Mouse (Mus musculus) CH12.LX (cell line): ENCODE measurements around the gene Fez2. TPM values are rescaled to one million over a fixed set of nuclear protein-coding genes. Genes with fewer than 3 reads are reported as not detected.

ENCODE experiments used
- DNase-seq: peaks from one replicate; pipeline ENCODE4 v3.0.0-alpha.2; 2013; ENCODE audit errors: extremely low read depth
- H3K27ac ChIP-seq: 2 replicates; pipeline ENCODE4 v1.5.1; 2012; ENCODE audit warnings: low read depth, mild to moderate bottlenecking, control low read depth, moderate library complexity; ENCODE audit not compliant: insufficient read depth
- H3K27me3 ChIP-seq: replicated peaks from 2 replicates; pipeline ENCODE3; 2012; ENCODE audit warnings: inconsistent platforms
- H3K36me3 ChIP-seq, 2 experiments: replicated peaks in 1 of 2; 2 replicates each; pipeline versions ENCODE3 to v1.6.1; 2012; ENCODE audit warnings: inconsistent platforms in 1 of 2, low read length in 1 of 2, mild to moderate bottlenecking in 1 of 2, mixed read lengths in 1 of 2, moderate library complexity in 1 of 2; ENCODE audit not compliant: control insufficient read depth in 1 of 2, insufficient read depth in 1 of 2
- H3K4me1 ChIP-seq, 2 experiments: 2 replicates each; pipeline ENCODE4 v1.6.1; 2012; ENCODE audit warnings: inconsistent platforms in 1 of 2, moderate library complexity in 1 of 2; ENCODE audit not compliant: insufficient read depth in 2 of 2, control insufficient read depth in 1 of 2
- H3K4me2 ChIP-seq: 2 replicates; pipeline ENCODE4 v1.6.1; 2012; ENCODE audit warnings: low read depth, mild to moderate bottlenecking, control low read depth; ENCODE audit not compliant: poor library complexity, insufficient read depth, severe bottlenecking
- H3K4me3 ChIP-seq, 3 experiments: fragments of 150-350 bp in 1 of 3; sonication (generic) in 1 of 3; replicated peaks in 1 of 3; 2 replicates each; pipeline versions ENCODE3 to v1.5.1; 2011 to 2012; ENCODE audit warnings: low read depth in 2 of 3, low read length in 2 of 3, mild to moderate bottlenecking in 2 of 3, moderate library complexity in 2 of 3, control low read depth in 1 of 3, improper control_type of control experiment in 1 of 3, inconsistent platforms in 1 of 3, mixed read lengths in 1 of 3; ENCODE audit not compliant: poor library complexity in 1 of 3
- H3K79me2 ChIP-seq: replicated peaks from 2 replicates; pipeline ENCODE4 v1.6.1; 2012; ENCODE audit warnings: mild to moderate bottlenecking, moderate library complexity; ENCODE audit not compliant: control insufficient read depth, poor library complexity, insufficient read depth, severe bottlenecking; ENCODE audit errors: extremely low read depth
- H3K9ac ChIP-seq: 2 replicates; pipeline ENCODE4 v1.6.1; 2012; ENCODE audit warnings: low read depth, mild to moderate bottlenecking, control low read depth, moderate library complexity; ENCODE audit not compliant: insufficient read depth
- H3K9me3 ChIP-seq: replicated peaks from 2 replicates; pipeline ENCODE3; 2012; ENCODE audit warnings: low read length, inconsistent platforms, mixed read lengths
- CHD2 ChIP-seq: IDR thresholded peaks from 2 replicates; pipeline ENCODE4 v1.6.1; 2011; ENCODE audit warnings: low read length, improper control_type of control experiment
- CTCF ChIP-seq, 2 experiments: IDR thresholded peaks in 1 of 2; conservative IDR thresholded peaks in 1 of 2; 2 replicates each; pipeline ENCODE4 v1.5.1; 2011 to 2012; ENCODE audit warnings: low read depth in 2 of 2, low read length in 2 of 2, improper control_type of control experiment in 1 of 2, inconsistent platforms in 1 of 2, mild to moderate bottlenecking in 1 of 2, moderate library complexity in 1 of 2
- E2F4 ChIP-seq: IDR thresholded peaks from 2 replicates; pipeline ENCODE4 v1.6.1; 2011; ENCODE audit warnings: low read depth, low read length, improper control_type of control experiment; ENCODE audit not compliant: insufficient replicate concordance
- ELF1 ChIP-seq: IDR thresholded peaks from 2 replicates; pipeline ENCODE4 v1.6.1; 2014; ENCODE audit warnings: low read depth, mild to moderate bottlenecking, inconsistent platforms, low read length, improper control_type of control experiment
- EP300 ChIP-seq: IDR thresholded peaks from 2 replicates; pipeline ENCODE4 v1.6.1; 2011; ENCODE audit warnings: low read length, improper control_type of control experiment
- ETS1 ChIP-seq: conservative IDR thresholded peaks from 2 replicates; pipeline ENCODE4 v1.6.1; 2012; ENCODE audit warnings: low read depth, mild to moderate bottlenecking, inconsistent platforms, low read length, improper control_type of control experiment, moderate library complexity
- GABPA ChIP-seq: IDR thresholded peaks from 2 replicates; pipeline ENCODE4 v1.6.1; 2012; ENCODE audit warnings: low read depth, low read length, improper control_type of control experiment, inconsistent platforms; ENCODE audit not compliant: insufficient replicate concordance
- HCFC1 ChIP-seq: IDR thresholded peaks from 2 replicates; pipeline ENCODE4 v1.6.1; 2012; ENCODE audit warnings: low read depth, mild to moderate bottlenecking, inconsistent platforms, low read length, improper control_type of control experiment
- JUND ChIP-seq: conservative IDR thresholded peaks from 2 replicates; pipeline ENCODE4 v1.6.1; 2011; ENCODE audit warnings: low read depth, low read length, improper control_type of control experiment
- KAT2A ChIP-seq: IDR thresholded peaks from 2 replicates; pipeline ENCODE4 v1.6.1; 2012; ENCODE audit warnings: low read length, improper control_type of control experiment, inconsistent platforms; ENCODE audit not compliant: insufficient replicate concordance
- MAZ ChIP-seq: IDR thresholded peaks from 2 replicates; pipeline ENCODE4 v1.6.1; 2012; ENCODE audit warnings: low read depth, mild to moderate bottlenecking, inconsistent platforms, low read length, improper control_type of control experiment, moderate library complexity
- MEF2A ChIP-seq: IDR thresholded peaks from 2 replicates; pipeline ENCODE4 v1.6.1; 2014; ENCODE audit warnings: low read depth, mild to moderate bottlenecking, inconsistent platforms, low read length, improper control_type of control experiment, borderline replicate concordance
- POLR2A ChIP-seq: IDR thresholded peaks from 2 replicates; pipeline ENCODE4 v1.6.1; 2011; ENCODE audit warnings: low read depth, mild to moderate bottlenecking, improper control_type of control experiment, low read length
- RAD21 ChIP-seq: IDR thresholded peaks from 2 replicates; pipeline ENCODE4 v1.6.1; 2011; ENCODE audit warnings: low read depth, mild to moderate bottlenecking, low read length, improper control_type of control experiment, moderate library complexity
- RCOR1 ChIP-seq: conservative IDR thresholded peaks from 2 replicates; pipeline ENCODE4 v1.6.1; 2012; ENCODE audit warnings: low read depth, mild to moderate bottlenecking, inconsistent platforms, low read length, improper control_type of control experiment
- SMC3 ChIP-seq: IDR thresholded peaks from 2 replicates; pipeline ENCODE4 v1.6.1; 2011; ENCODE audit warnings: low read depth, low read length, improper control_type of control experiment
- TCF12 ChIP-seq: IDR thresholded peaks from 2 replicates; pipeline ENCODE4 v1.6.1; 2014; ENCODE audit warnings: low read depth, mild to moderate bottlenecking, inconsistent platforms, low read length, improper control_type of control experiment
- USF1 ChIP-seq: IDR thresholded peaks from 2 replicates; pipeline ENCODE4 v1.6.1; 2014; ENCODE audit warnings: low read depth, mild to moderate bottlenecking, inconsistent platforms, low read length, improper control_type of control experiment
- USF2 ChIP-seq: conservative IDR thresholded peaks from 2 replicates; pipeline ENCODE4 v1.6.1; 2011; ENCODE audit warnings: low read depth, low read length, improper control_type of control experiment
- ZC3H11A ChIP-seq: IDR thresholded peaks from 2 replicates; pipeline ENCODE4 v1.6.1; 2012; ENCODE audit warnings: low read depth, mild to moderate bottlenecking, inconsistent platforms, low read length, improper control_type of control experiment
- ZKSCAN1 ChIP-seq: IDR thresholded peaks from 2 replicates; pipeline ENCODE4 v1.6.1; 2012; ENCODE audit warnings: low read depth, inconsistent platforms, low read length, improper control_type of control experiment, borderline replicate concordance
- ZMIZ1 ChIP-seq: IDR thresholded peaks from 2 replicates; pipeline ENCODE4 v1.6.1; 2012; ENCODE audit warnings: low read depth, mild to moderate bottlenecking, inconsistent platforms, low read length, improper control_type of control experiment
- dilution Hi-C: fragments of 300-500 bp; cut with MboI; formaldehyde crosslinking; loops from 2 replicates; pipeline ENCODE4 v1.14.3; 2020; ENCODE audit warnings: low sequenced_read_pairs; ENCODE audit not compliant: extremely low pct_unique_long_range_greater_than_20kb, extremely low pct_ligation_motif_present
- in situ Hi-C: fragments of 300-500 bp; cut with MboI; formaldehyde crosslinking; loops from 3 replicates; pipeline ENCODE4 v1.14.3; 2019; ENCODE audit warnings: low sequenced_read_pairs, low pct_ligation_motif_present, low pct_unique_long_range_greater_than_20kb, mixed read lengths
- polyA plus RNA-seq: library from polyadenylated mRNA; unstranded; fragments of >175 nt; gene quantifications from 2 replicates; pipeline ENCODE4 v1.2.1, GENCODE M21; 2012; ENCODE audit warnings: low read depth; ENCODE audit not compliant: insufficient read length
- total RNA-seq, 2 experiments: library from RNA; depleted of rRNA; stranded (reverse); fragments of 300-350 nt in 1 of 2; fragments of >200 nt in 1 of 2; gene quantifications; 2 replicates each; pipeline ENCODE4 v1.2.3; 2012 to 2014

Fez2 gene
- total and polyA plus RNA-seq, 3 experiments: 13.5 to 18.7 (median 14.2) TPM

GRCm38 (mm10) chr17:78429051-78429450, 11.1 kb upstream of the Fez2 start:
- no peaks in the 10 kb centered on the region for H3K4me1 ChIP-seq
- no peak overlapping the region for H3K27ac ChIP-seq
- no peak overlapping the region for H3K4me2 ChIP-seq
- no peak overlapping the region for H3K4me3 ChIP-seq
- dilution Hi-C loops (no loop called here), in situ Hi-C loops (no loop called here)
- H3K79me2 ChIP-seq: no peaks in the 10 kb centered on the region
- no peak for DNase-seq
- H3K36me3 ChIP-seq: no peaks in the 10 kb centered on the region
- H3K27me3 ChIP-seq: no peaks in the 10 kb centered on the region
- TF ChIP-seq POLR2A: no peak
- TF ChIP-seq RAD21: no peak
- no peak for TF ChIP-seq GABPA
- TF ChIP-seq RCOR1: no peak
- no peak for TF ChIP-seq EP300
- TF ChIP-seq ZC3H11A: no peak
- no peak for TF ChIP-seq USF1
- TF ChIP-seq SMC3: no peak
- TF ChIP-seq ELF1: no peak
- no peak for TF ChIP-seq CTCF (conservative IDR thresholded peaks at IDR 0.05 in 1 of 2, IDR thresholded peaks at IDR 0.05 in 1 of 2; ENCODE audit: low read depth in 2 of 2, low read length in 2 of 2)
- no peak for TF ChIP-seq TCF12
- no peak for TF ChIP-seq MEF2A
- TF ChIP-seq USF2: no peak
- peaks cover 2% of the 10 kb centered on the region for H3K9me3 ChIP-seq
- H3K9ac ChIP-seq: no peak overlapping the region

- no peak for DNase-seq
- H3K9ac ChIP-seq: no peak overlapping the region
- H3K4me3 ChIP-seq: no peak overlapping the region
- no peaks in the 10 kb centered on the region for H3K36me3 ChIP-seq
- H3K79me2 ChIP-seq: no peaks in the 10 kb centered on the region
- H3K4me1 ChIP-seq: no peaks in the 10 kb centered on the region
- dilution Hi-C loops: no loop called here
- TF ChIP-seq JUND (no peak), RAD21 (no peak), CTCF (conservative IDR thresholded peaks at IDR 0.05 in 1 of 2, IDR thresholded peaks at IDR 0.05 in 1 of 2; ENCODE audit: low read depth in 2 of 2, low read length in 2 of 2) (no peak), ZMIZ1 (no peak), RCOR1 (no peak), EP300 (no peak), HCFC1 (no peak), KAT2A (no peak), MAZ (no peak), ZKSCAN1 (no peak), E2F4 (no peak), CHD2 (no peak), ETS1 (no peak)
- H3K27ac ChIP-seq: no peak overlapping the region
- H3K9me3 ChIP-seq: peaks cover 2% of the 10 kb centered on the region
- H3K4me2 ChIP-seq: no peak overlapping the region
- H3K27me3 ChIP-seq: no peaks in the 10 kb centered on the region
- in situ Hi-C loops: no loop called here
These were observed 7.1 kb upstream of the Fez2 start for GRCm38 (mm10) chr17:78425026-78425425.
